Mouse (Mus musculus) spleen, adult 2 months (tissue): ENCODE results near the gene Crim1.

Experiments
- CTCF ChIP-seq: fragments of 200-500 bp; IDR thresholded peaks from 2 replicates; pipeline ENCODE4 v1.5.1; 2011; ENCODE audit warnings: mild to moderate bottlenecking, inconsistent platforms; ENCODE audit not compliant: insufficient read depth, insufficient read length, insufficient replicate concordance; ENCODE audit errors: extremely low read depth
- POLR2A ChIP-seq: fragments of 200-500 bp; IDR thresholded peaks from 2 replicates; pipeline ENCODE4 v1.6.1; 2011; ENCODE audit warnings: low read depth, low read length, inconsistent platforms

DNA sequence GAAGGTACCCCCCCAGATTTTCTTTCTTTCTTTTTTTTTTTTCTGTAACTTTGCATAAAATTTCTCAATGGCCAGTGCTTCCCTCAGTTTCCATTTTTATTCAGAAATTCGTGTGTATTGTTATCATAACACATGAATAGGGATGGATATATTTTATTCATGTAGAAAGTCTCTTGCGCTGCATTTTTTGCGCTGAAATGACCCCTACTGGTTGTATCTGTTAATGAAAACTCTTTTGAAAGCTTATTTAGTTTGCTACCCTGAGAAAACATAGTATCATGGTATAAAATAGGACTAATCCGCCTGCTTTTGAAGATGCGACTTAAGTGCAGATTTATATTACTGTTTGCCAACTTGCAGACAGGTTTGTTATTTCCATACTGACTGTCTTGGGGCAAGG lies 3.4 kb downstream of the Crim1 start:
- TF ChIP-seq CTCF (no peak), POLR2A (no peak)
